Mouse (Mus musculus) embryonic facial prominence, embryonic 15.5 days (tissue): Measurements from ENCODE around the gene Vwc2l. TPM values are rescaled to one million over a fixed set of nuclear protein-coding genes. Genes with fewer than 3 reads are reported as not detected.

Experiments
- ATAC-seq: fragments of 200-750 bp; cut with Nextera tagmentation; 2 replicates; pipeline ENCODE4 v1.8.0; 2017; ENCODE audit warnings: low read depth, moderate TSS enrichment; ENCODE audit not compliant: insufficient number of reproducible peaks, low FRiP score, low TSS enrichment
- H3K27ac ChIP-seq: fragments of 300-500 bp; sonication (generic); replicated peaks from 2 replicates; pipeline ENCODE4 v1.5.1; 2015; ENCODE audit warnings: mild to moderate bottlenecking, inconsistent platforms
- H3K27me3 ChIP-seq: fragments of 300-500 bp; sonication (generic); 2 replicates; pipeline ENCODE4 v1.6.1; 2015; ENCODE audit warnings: inconsistent platforms
- H3K36me3 ChIP-seq: fragments of 300-500 bp; sonication (generic); 2 replicates; pipeline ENCODE4 v1.6.1; 2015; ENCODE audit warnings: mild to moderate bottlenecking, inconsistent platforms
- H3K4me1 ChIP-seq: fragments of 300-500 bp; sonication (generic); 2 replicates; pipeline ENCODE4 v1.6.1; 2015; ENCODE audit warnings: inconsistent platforms
- H3K4me2 ChIP-seq: fragments of 300-500 bp; sonication (generic); replicated peaks from 2 replicates; pipeline ENCODE4 v1.6.1; 2015; ENCODE audit warnings: mild to moderate bottlenecking, inconsistent platforms
- H3K4me3 ChIP-seq: fragments of 300-500 bp; sonication (generic); replicated peaks from 2 replicates; pipeline ENCODE4 v1.5.1; 2015; ENCODE audit warnings: mild to moderate bottlenecking, inconsistent platforms
- H3K9ac ChIP-seq: fragments of 300-500 bp; sonication (generic); 2 replicates; pipeline ENCODE4 v1.6.1; 2015; ENCODE audit warnings: inconsistent platforms
- H3K9me3 ChIP-seq: fragments of 300-500 bp; sonication (generic); replicated peaks from 2 replicates; pipeline ENCODE4 v1.6.1; 2016; ENCODE audit warnings: inconsistent platforms
- WGBS: fragments of 180-500 bp; shearing (Covaris S2); methylation state at CpG from one replicate; pipeline ENCODE4 v1.1.7; 2015; 5-methylcytosine and 5-hydroxymethylcytosine counted together
- polyA plus RNA-seq: library from polyadenylated mRNA; unstranded; fragments of >200 nt; fragmentation: Nextera tagmentation; extraction: Ambion mirVana; gene quantifications from 2 replicates; pipeline ENCODE4 v1.2.1, GENCODE M21; 2015

Gene Vwc2l
- polyA plus RNA-seq, 1 experiment from 2014 or later, result 0.04 TPM

GRCm38 (mm10) chr1:70842222-70842621, 116.7 kb downstream of the Vwc2l start:
- no peaks in the 10 kb centered on the region for H3K36me3 ChIP-seq
- no peak for ATAC-seq
- H3K27ac ChIP-seq, result no peak overlapping the region
- H3K4me1 ChIP-seq, result no peaks in the 10 kb centered on the region
- no peaks in the 10 kb centered on the region for H3K27me3 ChIP-seq
- H3K9me3 ChIP-seq, result no peaks in the 10 kb centered on the region
- H3K9ac ChIP-seq, result no peak overlapping the region
- no peak overlapping the region for H3K4me2 ChIP-seq
- 81% methylated on average over 7 of the region's 7 CpGs for WGBS
- H3K4me3 ChIP-seq, result no peak overlapping the region

- Histone ChIP-seq H3K9me3 (no peaks in the 10 kb centered on the region), H3K27ac (no peak overlapping the region), H3K4me1 (no peaks in the 10 kb centered on the region), H3K9ac (no peak overlapping the region), H3K36me3 (no peaks in the 10 kb centered on the region), H3K4me3 (no peak overlapping the region), H3K4me2 (no peak overlapping the region), H3K27me3 (no peaks in the 10 kb centered on the region)
- no peak for ATAC-seq
Observed at GRCm38 (mm10) chr1:70845276-70845675, 119.8 kb downstream of the Vwc2l start.

GRCm38 (mm10) chr1:70851633-70852390, 126.3 kb downstream of the Vwc2l start:
- Histone ChIP-seq H3K4me3 (no peak overlapping the region), H3K27me3 (no peaks in the 10 kb centered on the region), H3K9ac (no peak overlapping the region), H3K9me3 (no peaks in the 10 kb centered on the region), H3K27ac (no peak overlapping the region), H3K36me3 (no peaks in the 10 kb centered on the region), H3K4me1 (no peaks in the 10 kb centered on the region), H3K4me2 (no peak overlapping the region)
- no peak for ATAC-seq
- WGBS, result 61% methylated on average over 12 of the region's 12 CpGs

GRCm38 (mm10) chr1:70853446-70853845, 127.9 kb downstream of the Vwc2l start:
- H3K36me3 ChIP-seq, result no peaks in the 10 kb centered on the region
- no peak overlapping the region for H3K27ac ChIP-seq
- H3K27me3 ChIP-seq, result no peaks in the 10 kb centered on the region
- no peaks in the 10 kb centered on the region for H3K4me1 ChIP-seq
- no peak for ATAC-seq
- no peak overlapping the region for H3K9ac ChIP-seq
- no peak overlapping the region for H3K4me2 ChIP-seq
- WGBS, result 60% methylated on average over 11 of the region's 11 CpGs
- H3K9me3 ChIP-seq, result no peaks in the 10 kb centered on the region
- no peak overlapping the region for H3K4me3 ChIP-seq

- no peaks in the 10 kb centered on the region for H3K9me3 ChIP-seq
- 65% methylated on average over 5 of the region's 5 CpGs for WGBS
- no peak overlapping the region for H3K9ac ChIP-seq
- no peak overlapping the region for H3K27ac ChIP-seq
- H3K36me3 ChIP-seq, result no peaks in the 10 kb centered on the region
- H3K27me3 ChIP-seq, result no peaks in the 10 kb centered on the region
- H3K4me2 ChIP-seq, result no peak overlapping the region
- no peak overlapping the region for H3K4me3 ChIP-seq
- no peaks in the 10 kb centered on the region for H3K4me1 ChIP-seq
- ATAC-seq, result no peak
Observed at GRCm38 (mm10) chr1:70855912-70856311, 130.4 kb downstream of the Vwc2l start.

GRCm38 (mm10) chr1:70861672-70862071, 136.2 kb downstream of the Vwc2l start:
- Histone ChIP-seq H3K4me2 (no peak overlapping the region), H3K27ac (no peak overlapping the region), H3K4me1 (no peaks in the 10 kb centered on the region), H3K27me3 (no peaks in the 10 kb centered on the region), H3K9ac (no peak overlapping the region), H3K9me3 (no peaks in the 10 kb centered on the region), H3K4me3 (no peak overlapping the region), H3K36me3 (no peaks in the 10 kb centered on the region)
- ATAC-seq, result no peak
- 52% methylated on average over 2 of the region's 2 CpGs for WGBS

GRCm38 (mm10) chr1:70866137-70866536, 140.6 kb downstream of the Vwc2l start:
- no peak overlapping the region for H3K9ac ChIP-seq
- H3K27me3 ChIP-seq, result no peaks in the 10 kb centered on the region
- H3K36me3 ChIP-seq, result no peaks in the 10 kb centered on the region
- WGBS, result 61% methylated on average over 5 of the region's 5 CpGs
- H3K9me3 ChIP-seq, result no peaks in the 10 kb centered on the region
- no peak overlapping the region for H3K4me2 ChIP-seq
- no peaks in the 10 kb centered on the region for H3K4me1 ChIP-seq
- H3K4me3 ChIP-seq, result no peak overlapping the region
- no peak for ATAC-seq
- no peak overlapping the region for H3K27ac ChIP-seq

GRCm38 (mm10) chr1:70880496-70880895, 155.0 kb downstream of the Vwc2l start:
- Histone ChIP-seq H3K9ac (no peak overlapping the region), H3K4me3 (no peak overlapping the region), H3K4me1 (no peaks in the 10 kb centered on the region), H3K36me3 (no peaks in the 10 kb centered on the region), H3K4me2 (no peak overlapping the region), H3K27me3 (no peaks in the 10 kb centered on the region), H3K9me3 (no peaks in the 10 kb centered on the region), H3K27ac (no peak overlapping the region)
- no peak for ATAC-seq
- WGBS, result 80% methylated on average over 2 of the region's 2 CpGs

GRCm38 (mm10) chr1:70881269-70881668, 155.8 kb downstream of the Vwc2l start:
- Histone ChIP-seq H3K4me3 (no peak overlapping the region), H3K27ac (no peak overlapping the region), H3K36me3 (no peaks in the 10 kb centered on the region), H3K4me2 (no peak overlapping the region), H3K4me1 (no peaks in the 10 kb centered on the region), H3K27me3 (no peaks in the 10 kb centered on the region), H3K9ac (no peak overlapping the region), H3K9me3 (no peaks in the 10 kb centered on the region)
- WGBS, result 82% methylated on average over 3 of the region's 3 CpGs
- ATAC-seq, result no peak

- no peaks in the 10 kb centered on the region for H3K4me1 ChIP-seq
- WGBS, result 81% methylated on average over 4 of the region's 4 CpGs
- no peak overlapping the region for H3K4me3 ChIP-seq
- no peak for ATAC-seq
- no peaks in the 10 kb centered on the region for H3K36me3 ChIP-seq
- H3K27ac ChIP-seq, result no peak overlapping the region
- no peak overlapping the region for H3K4me2 ChIP-seq
- H3K9ac ChIP-seq, result no peak overlapping the region
- no peaks in the 10 kb centered on the region for H3K9me3 ChIP-seq
- H3K27me3 ChIP-seq, result no peaks in the 10 kb centered on the region
Observed at GRCm38 (mm10) chr1:70884156-70884555, 158.6 kb downstream of the Vwc2l start.

GRCm38 (mm10) chr1:70902311-70902710, 176.8 kb downstream of the Vwc2l start:
- Histone ChIP-seq H3K4me2 (no peak overlapping the region), H3K9ac (no peak overlapping the region), H3K36me3 (no peaks in the 10 kb centered on the region), H3K27ac (no peak overlapping the region), H3K4me3 (no peak overlapping the region), H3K9me3 (no peaks in the 10 kb centered on the region), H3K4me1 (no peaks in the 10 kb centered on the region), H3K27me3 (no peaks in the 10 kb centered on the region)
- WGBS, result 72% methylated on average over 3 of the region's 3 CpGs
- no peak for ATAC-seq

- no peaks in the 10 kb centered on the region for H3K36me3 ChIP-seq
- H3K4me3 ChIP-seq, result no peak overlapping the region
- H3K4me1 ChIP-seq, result no peaks in the 10 kb centered on the region
- WGBS, result 94% methylated on average over 2 of the region's 2 CpGs
- no peaks in the 10 kb centered on the region for H3K9me3 ChIP-seq
- no peak overlapping the region for H3K27ac ChIP-seq
- no peak overlapping the region for H3K9ac ChIP-seq
- H3K27me3 ChIP-seq, result no peaks in the 10 kb centered on the region
- ATAC-seq, result no peak
- H3K4me2 ChIP-seq, result no peak overlapping the region
Observed at GRCm38 (mm10) chr1:70907366-70907765, 181.9 kb downstream of the Vwc2l start.
